Mouse (Mus musculus): ENCODE measurements around the gene Aldh16a1. TPM values are rescaled to one million over a fixed set of nuclear protein-coding genes. Genes with fewer than 3 reads are reported as not detected.

The Aldh16a1 gene
- polyA plus RNA-seq, 1 experiment from 2014 or later: 26.8 TPM

DNA sequence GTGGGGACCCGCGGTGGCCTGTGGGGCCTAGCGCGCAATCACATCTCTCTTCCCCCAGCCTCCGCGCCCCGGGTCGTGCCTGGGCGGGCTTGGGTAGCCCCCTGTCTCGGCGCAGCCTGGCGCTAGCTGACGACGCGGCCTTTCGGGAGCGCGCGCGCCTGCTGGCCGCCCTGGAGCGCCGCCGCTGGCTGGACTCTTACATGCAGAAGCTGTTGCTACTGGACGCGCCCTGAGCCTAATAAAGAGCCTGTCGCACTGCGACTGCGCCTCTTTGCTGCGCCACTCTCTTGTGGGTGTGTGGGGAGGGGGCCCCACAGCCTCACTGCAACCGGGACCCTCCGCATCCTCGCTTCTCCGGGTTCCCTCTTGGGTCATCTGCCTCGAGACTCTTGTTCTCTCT lies 27.2 kb upstream of the Aldh16a1 start:
- H3K9me3 ChIP-seq (ENCODE audit: low read length): no peaks in the 10 kb centered on the region
- peak; percentile 22; the same call in 1 of the 2 replicates for ATAC-seq
- no peak overlapping the region for H3K9ac ChIP-seq (replicated peaks)
- H3K27me3 ChIP-seq (ENCODE audit: insufficient read depth, low read length): peaks cover 96% of the 10 kb centered on the region
- DNase-seq: peak; percentile 34
- H3K4me1 ChIP-seq (ENCODE audit: insufficient read depth): peaks cover 7% of the 10 kb centered on the region
- H3K4me2 ChIP-seq (ENCODE audit: low read depth, low read length): peak overlapping the region; percentile 55
- H3K4me3 ChIP-seq (ENCODE audit: low read depth, low read length): 0 out of 2 replicates have a peak overlapping the region, but pooled peaks have one; percentile 1
- TF ChIP-seq EP300 (IDR thresholded peaks at IDR 0.05; ENCODE audit: low read depth): no peak
- TF ChIP-seq CTCF (IDR thresholded peaks at IDR 0.05; ENCODE audit: low read depth): no peak
- H3K36me3 ChIP-seq (replicated peaks; ENCODE audit: insufficient read depth, low read length): no peaks in the 10 kb centered on the region
- no peak overlapping the region for H3K27ac ChIP-seq (ENCODE audit: low read depth)
- 9% methylated on average over 23 of the region's 35 CpGs for WGBS (ENCODE audit: insufficient replicate concordance)

DNA sequence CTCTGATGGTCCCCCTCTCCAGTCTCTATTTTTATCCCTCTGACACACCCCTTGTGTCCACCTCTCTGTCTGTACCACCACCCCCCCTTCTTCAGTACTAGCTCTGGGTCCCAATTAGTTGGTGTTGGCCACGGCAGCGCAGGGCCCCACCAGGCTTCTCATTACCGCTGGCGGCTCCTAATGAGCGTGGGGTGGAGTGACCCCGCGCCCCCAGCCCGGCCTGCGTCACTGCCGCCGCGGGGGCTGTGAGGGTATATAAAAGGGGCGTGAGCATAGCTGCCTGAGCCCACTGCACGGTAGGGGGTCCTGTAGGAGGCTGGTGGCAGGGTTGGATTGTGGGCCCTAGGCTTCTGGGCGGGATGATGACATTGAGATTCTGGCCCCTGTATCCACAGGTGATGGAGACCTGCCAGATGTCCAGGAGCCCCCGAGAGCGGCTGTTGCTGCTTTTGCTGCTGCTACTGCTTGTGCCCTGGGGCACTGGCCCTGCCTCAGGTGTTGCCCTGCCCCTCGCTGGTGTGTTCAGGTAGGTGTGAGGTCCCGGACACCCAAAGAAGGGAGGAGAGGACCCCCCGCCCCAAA lies 26.6 kb upstream of the Aldh16a1 start, which contains the start of gene Pth2:
Gene Pth2, plus strand, starts transcription at position 100 of the 582 bp plus-strand sequence.
- no peak for DNase-seq
- TF ChIP-seq EP300 (IDR thresholded peaks at IDR 0.05; ENCODE audit: low read depth) (no peak), CTCF (IDR thresholded peaks at IDR 0.05; ENCODE audit: low read depth) (no peak)
- H3K9ac ChIP-seq (replicated peaks): no peak within 1 kb of the TSS

DNA sequence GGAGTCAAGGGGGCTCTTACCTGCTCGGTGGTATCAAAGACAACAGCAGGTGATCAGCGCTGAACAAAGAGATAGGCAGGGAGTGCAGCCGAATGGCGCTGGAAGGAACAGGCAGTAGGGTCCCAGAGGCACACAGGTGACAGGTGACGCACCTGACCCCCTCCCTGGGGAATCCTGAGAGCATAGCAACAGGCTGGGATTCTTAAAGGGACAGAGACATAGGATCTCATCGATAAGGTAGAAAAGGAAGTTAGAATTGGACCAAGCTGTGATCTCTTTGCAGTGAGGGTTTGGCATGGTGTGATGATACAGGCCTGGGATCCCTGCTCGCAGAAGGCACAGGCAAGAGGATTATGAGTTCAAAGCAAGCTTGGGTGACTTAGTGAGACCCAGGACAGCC lies 25.1 kb upstream of the Aldh16a1 start, which contains the start of gene Gfy:
Gene Gfy, minus strand, starts transcription at position 101 of the 400 bp plus-strand sequence.
- Histone ChIP-seq H3K27ac (ENCODE audit: low read depth) (no peak within 1 kb of the TSS), H3K4me1 (ENCODE audit: insufficient read depth) (peaks cover 7% of the 10 kb centered on the region), H3K36me3 (replicated peaks; ENCODE audit: insufficient read depth, low read length) (no peaks in the 10 kb centered on the region), H3K9me3 (ENCODE audit: low read length) (no peaks in the 10 kb centered on the region), H3K9ac (replicated peaks) (no peak within 1 kb of the TSS), H3K4me3 (ENCODE audit: low read depth, low read length) (no peak within 1 kb of the TSS), H3K27me3 (ENCODE audit: insufficient read depth, low read length) (peaks cover 98% of the 10 kb centered on the region), H3K4me2 (ENCODE audit: low read depth, low read length) (no peak within 1 kb of the TSS)
- WGBS (ENCODE audit: insufficient replicate concordance): 27% methylated on average over 7 of the region's 7 CpGs
- no peak for ATAC-seq
- no peak for DNase-seq
- no peak for TF ChIP-seq EP300 (IDR thresholded peaks at IDR 0.05; ENCODE audit: low read depth)
- TF ChIP-seq CTCF (IDR thresholded peaks at IDR 0.05; ENCODE audit: low read depth): no peak

More for the DNA sequence above, 26.6 kb upstream of the Aldh16a1 start, which contains the start of gene Pth2:
- WGBS (ENCODE audit: insufficient replicate concordance): 28% methylated on average over 18 of the region's 20 CpGs
- Histone ChIP-seq H3K4me3 (ENCODE audit: low read depth, low read length) (peak within 1 kb of the TSS; percentile 25; the same call in 1 of the 2 replicates), H3K27ac (ENCODE audit: low read depth) (no peak within 1 kb of the TSS), H3K4me2 (ENCODE audit: low read depth, low read length) (peak within 1 kb of the TSS; percentile 55), H3K27me3 (ENCODE audit: insufficient read depth, low read length) (peaks cover 96% of the 10 kb centered on the region), H3K9me3 (ENCODE audit: low read length) (no peaks in the 10 kb centered on the region), H3K4me1 (ENCODE audit: insufficient read depth) (peaks cover 7% of the 10 kb centered on the region), H3K36me3 (replicated peaks; ENCODE audit: insufficient read depth, low read length) (no peaks in the 10 kb centered on the region)
- no peak for ATAC-seq

DNA sequence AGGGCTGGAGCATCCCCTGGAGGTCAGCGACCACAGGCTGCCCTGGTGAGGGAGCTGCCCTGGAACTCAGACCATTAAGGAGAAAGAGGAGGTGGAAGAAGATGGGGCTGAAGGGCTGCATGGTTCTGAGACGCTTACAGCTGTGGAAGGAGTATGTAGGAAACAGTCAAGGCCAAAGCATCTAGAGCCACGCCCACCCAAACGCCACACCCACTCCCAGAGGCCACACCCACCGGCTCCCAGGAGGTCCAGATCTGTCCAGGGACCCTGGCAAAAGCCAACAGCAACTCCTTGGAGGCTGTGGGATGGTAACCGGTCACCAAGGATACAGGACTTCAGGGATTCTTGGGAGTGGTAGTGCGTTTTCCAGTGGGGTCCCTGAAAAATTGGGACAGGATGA lies 24.2 kb upstream of the Aldh16a1 start:
- peak; percentile 38 for DNase-seq
- H3K4me2 ChIP-seq (ENCODE audit: low read depth, low read length): no peak overlapping the region
- no peak overlapping the region for H3K9ac ChIP-seq (replicated peaks)
- peaks cover 7% of the 10 kb centered on the region for H3K4me1 ChIP-seq (ENCODE audit: insufficient read depth)
- H3K27me3 ChIP-seq (ENCODE audit: insufficient read depth, low read length): peaks cover 96% of the 10 kb centered on the region
- H3K4me3 ChIP-seq (ENCODE audit: low read depth, low read length): no peak overlapping the region
- H3K36me3 ChIP-seq (replicated peaks; ENCODE audit: insufficient read depth, low read length): no peaks in the 10 kb centered on the region
- ATAC-seq: no peak
- TF ChIP-seq CTCF (IDR thresholded peaks at IDR 0.05; ENCODE audit: low read depth) (no peak), EP300 (IDR thresholded peaks at IDR 0.05; ENCODE audit: low read depth) (no peak)
- no peaks in the 10 kb centered on the region for H3K9me3 ChIP-seq (ENCODE audit: low read length)
- 21% methylated on average over 7 of the region's 7 CpGs for WGBS (ENCODE audit: insufficient replicate concordance)
- H3K27ac ChIP-seq (ENCODE audit: low read depth): no peak overlapping the region

DNA sequence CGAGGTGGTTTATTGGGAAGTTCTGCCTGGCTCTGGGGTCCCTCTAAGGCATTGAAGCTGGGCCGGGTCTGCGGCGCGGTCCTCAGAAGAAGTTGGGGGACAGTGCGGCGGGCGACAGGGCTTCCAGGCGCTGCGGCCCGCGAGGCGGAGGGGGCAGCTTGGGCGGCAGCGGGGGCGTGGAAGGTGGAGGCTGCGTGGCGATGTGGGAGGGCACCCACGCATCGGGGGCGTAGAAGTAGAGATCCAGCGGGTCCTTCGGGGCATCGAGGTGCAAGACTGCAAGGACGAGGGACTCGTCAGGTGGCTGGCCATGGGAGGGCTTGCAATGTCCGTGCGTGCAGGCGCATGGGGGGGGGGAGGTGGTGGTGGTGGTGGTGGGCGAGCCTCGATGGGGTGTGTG lies 22.0 kb upstream of the Aldh16a1 start:
- 4% methylated on average over 27 of the region's 31 CpGs for WGBS (ENCODE audit: insufficient replicate concordance)
- ATAC-seq (no peak), DNase-seq (no peak)
- no peak overlapping the region for H3K4me2 ChIP-seq (ENCODE audit: low read depth, low read length)
- peaks cover 84% of the 10 kb centered on the region for H3K27me3 ChIP-seq (ENCODE audit: insufficient read depth, low read length)
- TF ChIP-seq EP300 (IDR thresholded peaks at IDR 0.05; ENCODE audit: low read depth) (no peak), CTCF (IDR thresholded peaks at IDR 0.05; ENCODE audit: low read depth) (no peak)
- H3K4me3 ChIP-seq (ENCODE audit: low read depth, low read length): no peak overlapping the region
- no peaks in the 10 kb centered on the region; the same call in 1 of the 2 replicates for H3K4me1 ChIP-seq (ENCODE audit: insufficient read depth)
- H3K36me3 ChIP-seq (replicated peaks; ENCODE audit: insufficient read depth, low read length): no peaks in the 10 kb centered on the region
- no peak overlapping the region for H3K9ac ChIP-seq (replicated peaks)
- H3K9me3 ChIP-seq (ENCODE audit: low read length): peaks cover 3% of the 10 kb centered on the region
- H3K27ac ChIP-seq (ENCODE audit: low read depth): no peak overlapping the region

DNA sequence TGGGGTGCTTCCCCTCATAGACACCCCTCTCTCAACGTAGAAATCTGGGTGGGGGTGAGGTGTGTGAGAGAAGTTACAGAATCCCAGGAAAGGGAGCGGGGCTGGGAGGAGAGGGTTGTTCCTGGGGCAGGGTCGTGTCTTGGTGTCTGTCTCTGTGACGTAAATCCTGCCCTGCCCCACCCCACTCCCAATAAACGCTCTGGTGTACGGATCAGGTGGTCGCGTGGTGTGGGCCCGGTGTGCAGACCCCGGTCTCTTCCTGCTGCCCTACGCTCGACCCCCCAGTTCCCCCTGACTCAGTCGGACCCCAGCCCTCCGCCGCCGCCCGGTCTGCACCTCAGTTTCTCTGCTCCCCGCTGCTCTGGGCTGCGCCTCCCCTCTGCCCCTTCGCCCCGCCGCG lies 21.5 kb upstream of the Aldh16a1 start:
- ATAC-seq: no peak
- 3% methylated on average over 23 of the region's 23 CpGs for WGBS (ENCODE audit: insufficient replicate concordance)
- H3K4me1 ChIP-seq (ENCODE audit: insufficient read depth): no peaks in the 10 kb centered on the region
- H3K27ac ChIP-seq (ENCODE audit: low read depth): no peak overlapping the region
- DNase-seq: no peak
- no peak for TF ChIP-seq EP300 (IDR thresholded peaks at IDR 0.05; ENCODE audit: low read depth)
- no peak for TF ChIP-seq CTCF (IDR thresholded peaks at IDR 0.05; ENCODE audit: low read depth)
- H3K36me3 ChIP-seq (replicated peaks; ENCODE audit: insufficient read depth, low read length): no peaks in the 10 kb centered on the region
- H3K9me3 ChIP-seq (ENCODE audit: low read length): peaks cover 3% of the 10 kb centered on the region
- no peak overlapping the region for H3K9ac ChIP-seq (replicated peaks)
- no peak overlapping the region for H3K4me3 ChIP-seq (ENCODE audit: low read depth, low read length)
- peaks cover 80% of the 10 kb centered on the region for H3K27me3 ChIP-seq (ENCODE audit: insufficient read depth, low read length)
- no peak overlapping the region for H3K4me2 ChIP-seq (ENCODE audit: low read depth, low read length)
